In the genomic region with DNA sequence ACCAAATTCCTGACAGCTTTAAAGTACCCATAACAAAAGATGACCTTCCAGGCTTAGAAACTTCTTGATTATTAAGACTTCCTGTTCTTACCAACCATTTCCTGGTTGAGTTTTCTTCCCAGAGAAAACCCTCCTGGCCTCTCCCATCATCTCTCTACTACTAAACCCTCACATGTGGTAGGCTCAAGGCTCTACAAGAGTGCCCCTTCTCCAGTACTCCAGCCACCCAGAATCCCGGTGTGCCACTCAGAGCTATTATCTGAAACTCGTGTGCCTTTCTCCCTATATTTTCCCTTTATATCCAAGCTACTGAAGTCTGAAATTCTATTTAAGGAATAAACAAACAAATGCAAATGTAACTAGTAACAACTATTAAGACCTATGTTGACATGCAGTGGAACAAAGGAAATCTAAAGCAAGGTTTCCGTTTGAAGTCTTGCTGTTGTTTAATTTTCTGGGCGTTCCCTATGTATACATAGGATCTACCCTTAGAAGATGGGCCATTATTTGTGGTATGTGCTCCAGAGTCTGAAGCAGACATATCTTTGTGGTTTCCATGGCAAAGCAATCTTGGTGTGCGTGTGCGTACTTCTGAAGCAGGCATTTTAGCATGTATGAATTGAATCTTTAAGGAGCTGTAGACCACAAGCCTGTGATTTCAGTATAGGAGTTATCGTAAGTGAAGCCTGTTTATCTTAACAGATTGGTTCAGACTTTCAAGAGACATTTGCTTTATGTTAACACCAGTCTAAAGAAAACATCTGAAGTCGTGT, we compare ENCODE assay signal across 15 mouse cellular contexts.
A peak's percentile ranks its signal among the peaks of the same experiment; 100 is the strongest.
DNase-seq lines count a peak whose midpoint lies in the region; ATAC-seq lines count a peak whose summit lies in the region.
"Had no signal": no experiment of that assay in that cellular context is flagged by ENCODE, and none has a peak within 500 bp of the region (broad histone marks: within the 10 kb centered on the region; RNA-seq: fewer than 3 reads in every experiment).

No protein-coding gene starts in this region.

- 0 out of 2 replicates have a peak overlapping the region, but pooled peaks have one; percentile 4 for H3K27ac ChIP-seq in limb, embryonic 15.5 days
- no peak overlapping the region for H3K27ac ChIP-seq in limb, embryonic 10.5 days
- peak overlapping the region; percentile 54 for H3K27ac ChIP-seq in intestine, embryonic 15.5 days
- H3K27ac ChIP-seq: liver, embryonic 15.5 days had no signal

- peak; percentile 12 for DNase-seq in heart, adult 11 months
- no peak for DNase-seq in heart, postnatal 25 days (ENCODE audit: low spot score)
- DNase-seq in limb, embryonic 10.5 days (ENCODE audit: low spot score), result no peak
- peak; percentile 22 for DNase-seq in brain, embryonic 18.5 days (ENCODE audit: low read depth, low spot score)
- no peak for DNase-seq in spleen, adult 12 weeks (ENCODE audit: low spot score)
- DNase-seq: B cell, adult 2 months; cerebellum, adult 11-12 months; layer of hippocampus, postnatal 36 days had no signal

- intact Hi-C loops in heart, postnatal 25 days (cut with DNase I), result no loop called here

- no peaks in the 10 kb centered on the region for H3K9me3 ChIP-seq in limb, embryonic 15.5 days
- no peaks in the 10 kb centered on the region for H3K9me3 ChIP-seq in limb, embryonic 10.5 days (replicated peaks)
- no peaks in the 10 kb centered on the region for H3K9me3 ChIP-seq in intestine, embryonic 15.5 days
- H3K9me3 ChIP-seq: embryonic facial prominence, embryonic 12.5 days; hindbrain, embryonic 15.5 days; liver, embryonic 15.5 days; neural tube, embryonic 13.5 days had no signal

- ATAC-seq in limb, embryonic 15.5 days (ENCODE audit: insufficient number of reproducible peaks, low FRiP score, low TSS enrichment, low read depth), result no peak
- ATAC-seq in intestine, embryonic 15.5 days, result no peak; the same call in 1 of the 2 replicates
- ATAC-seq in cerebellum, adult (ENCODE audit: insufficient number of reproducible peaks, low FRiP score, low TSS enrichment), result no peak

- H3K4me2 ChIP-seq in limb, embryonic 15.5 days, result no peak overlapping the region
- peak overlapping the region; percentile 38; the same call in 1 of the 2 replicates for H3K4me2 ChIP-seq in intestine, embryonic 15.5 days (replicated peaks)
- H3K4me2 ChIP-seq: embryonic facial prominence, embryonic 12.5 days; hindbrain, embryonic 15.5 days; liver, embryonic 15.5 days; neural tube, embryonic 13.5 days had no signal

- no peak overlapping the region for H3K4me3 ChIP-seq in limb, embryonic 15.5 days
- H3K4me3 ChIP-seq in limb, embryonic 10.5 days, result no peak overlapping the region
- H3K4me3 ChIP-seq in intestine, embryonic 15.5 days (replicated peaks), result no peak overlapping the region
- H3K4me3 ChIP-seq: embryonic facial prominence, embryonic 12.5 days; hindbrain, embryonic 15.5 days; liver, embryonic 15.5 days; neural tube, embryonic 13.5 days had no signal

- H3K27me3 ChIP-seq in limb, embryonic 15.5 days, result no peaks in the 10 kb centered on the region
- H3K27me3 ChIP-seq in limb, embryonic 10.5 days (ENCODE audit: low read depth, poor library complexity, severe bottlenecking), result no peaks in the 10 kb centered on the region
- H3K27me3 ChIP-seq in intestine, embryonic 15.5 days (replicated peaks), result no peaks in the 10 kb centered on the region
- H3K27me3 ChIP-seq: embryonic facial prominence, embryonic 12.5 days; hindbrain, embryonic 15.5 days; liver, embryonic 15.5 days; neural tube, embryonic 13.5 days had no signal

- H3K9ac ChIP-seq in limb, embryonic 15.5 days, result no peak overlapping the region
- no peak overlapping the region for H3K9ac ChIP-seq in intestine, embryonic 15.5 days
- H3K9ac ChIP-seq: embryonic facial prominence, embryonic 12.5 days; hindbrain, embryonic 15.5 days; liver, embryonic 15.5 days; neural tube, embryonic 13.5 days had no signal

- no peaks in the 10 kb centered on the region for H3K36me3 ChIP-seq in limb, embryonic 15.5 days
- no peaks in the 10 kb centered on the region for H3K36me3 ChIP-seq in limb, embryonic 10.5 days
- no peaks in the 10 kb centered on the region for H3K36me3 ChIP-seq in intestine, embryonic 15.5 days
- H3K36me3 ChIP-seq: embryonic facial prominence, embryonic 12.5 days; hindbrain, embryonic 15.5 days; liver, embryonic 15.5 days; neural tube, embryonic 13.5 days had no signal

- no peaks in the 10 kb centered on the region for H3K4me1 ChIP-seq in limb, embryonic 15.5 days
- H3K4me1 ChIP-seq in limb, embryonic 10.5 days, result 0 out of 2 replicates have a peak, but pooled peaks cover 4% of the 10 kb centered on the region
- H3K4me1 ChIP-seq in intestine, embryonic 15.5 days (replicated peaks), result peaks cover 14% of the 10 kb centered on the region
- H3K4me1 ChIP-seq: hindbrain, embryonic 15.5 days; liver, embryonic 15.5 days had no signal

- 60% methylated on average over 8 of the region's 8 CpGs for WGBS in limb, embryonic 15.5 days
- WGBS in limb, embryonic 10.5 days, result 84% methylated on average over 8 of the region's 8 CpGs
- 26% methylated on average over 8 of the region's 8 CpGs for WGBS in intestine, embryonic 15.5 days

Comparison
In these comparisons a context has a peak if more than half of its experiments do, and no peak if none do; other contexts are left out.
1. DNase-seq: peak in heart, adult 11 months (single experiment) and brain, embryonic 18.5 days (single experiment); none in heart, postnatal 25 days (single experiment), limb, embryonic 10.5 days (single experiment) and spleen, adult 12 weeks (single experiment).